Comparison of ENCODE assay signal across 9 mouse cellular contexts in genomic region chr5:120251697-120252401, GRCm38 (mm10).
A peak's percentile ranks its signal among the peaks of the same experiment; 100 is the strongest.
DNase-seq lines count a peak whose midpoint lies in the region; ATAC-seq lines count a peak whose summit lies in the region.
"Had no signal": no experiment of that assay in that cellular context is flagged by ENCODE, and none has a peak within 500 bp of the region (broad histone marks: within the 10 kb centered on the region; RNA-seq: fewer than 3 reads in every experiment).

No protein-coding gene starts in this region.

- DNase-seq in kidney, postnatal 25 days = no peak
- DNase-seq in forebrain, embryonic 11.5 days (ENCODE audit: low spot score) = no peak
- DNase-seq in left cerebral cortex, postnatal 4 days = peak; percentile 56
- DNase-seq in thymus, postnatal 4 days = no peak
- no peak for DNase-seq in thymus, adult 18-20 months
- DNase-seq: gastrocnemius, postnatal 14 days had no signal

- H3K4me3 ChIP-seq in kidney, embryonic 15.5 days (replicated peaks) = 0 out of 2 replicates have a peak overlapping the region, but pooled peaks have one; percentile 25
- H3K4me3 ChIP-seq in forebrain, embryonic 11.5 days (ENCODE audit: low read depth, low read length) = no peak overlapping the region
- H3K4me3 ChIP-seq in neural tube, embryonic 14.5 days (ENCODE audit: low read depth, low read length) = 0 out of 2 replicates have a peak overlapping the region, but pooled peaks have one; percentile 9

- H3K4me1 ChIP-seq in kidney, embryonic 15.5 days = peaks cover 12% of the 10 kb centered on the region
- no peaks in the 10 kb centered on the region; the same call in 1 of the 2 replicates for H3K4me1 ChIP-seq in forebrain, embryonic 11.5 days (replicated peaks; ENCODE audit: control insufficient read depth, insufficient read depth, low read length)
- peaks cover 12% of the 10 kb centered on the region for H3K4me1 ChIP-seq in neural tube, embryonic 14.5 days (ENCODE audit: control insufficient read depth, insufficient read depth, low read length)

- H3K27me3 ChIP-seq in kidney, embryonic 15.5 days = peaks cover 63% of the 10 kb centered on the region
- peaks cover 13% of the 10 kb centered on the region for H3K27me3 ChIP-seq in forebrain, embryonic 11.5 days (ENCODE audit: control insufficient read depth, insufficient read depth, low read length)
- H3K27me3 ChIP-seq in neural tube, embryonic 14.5 days (ENCODE audit: control insufficient read depth, insufficient read depth, low read length) = no peaks in the 10 kb centered on the region

- peak overlapping the region; percentile 53 for H3K4me2 ChIP-seq in kidney, embryonic 15.5 days
- peak overlapping the region; percentile 43 for H3K4me2 ChIP-seq in forebrain, embryonic 11.5 days (ENCODE audit: low read depth, low read length, severe bottlenecking)
- peak overlapping the region; percentile 19; the same call in 1 of the 2 replicates for H3K4me2 ChIP-seq in neural tube, embryonic 14.5 days (ENCODE audit: low read depth, low read length)

- intact Hi-C loops in left cerebral cortex, postnatal 4 days (cut with DNase I) = no loop called here

- H3K9me3 ChIP-seq in kidney, embryonic 15.5 days (replicated peaks) = no peaks in the 10 kb centered on the region
- H3K9me3 ChIP-seq in forebrain, embryonic 11.5 days (ENCODE audit: control insufficient read depth, low read length) = no peaks in the 10 kb centered on the region
- no peaks in the 10 kb centered on the region for H3K9me3 ChIP-seq in neural tube, embryonic 14.5 days (ENCODE audit: control insufficient read depth, low read length)

- no peak overlapping the region for H3K9ac ChIP-seq in kidney, embryonic 15.5 days
- peak overlapping the region; percentile 5; the same call in 1 of the 2 replicates for H3K9ac ChIP-seq in forebrain, embryonic 11.5 days (ENCODE audit: low read length)
- H3K9ac ChIP-seq in neural tube, embryonic 14.5 days (replicated peaks; ENCODE audit: low read depth, low read length) = no peak overlapping the region; the same call in 1 of the 2 replicates

- WGBS in kidney, embryonic 15.5 days = 10% methylated on average over 22 of the region's 22 CpGs
- 19% methylated on average over 22 of the region's 22 CpGs for WGBS in forebrain, embryonic 11.5 days
- WGBS in neural tube, embryonic 14.5 days = 7% methylated on average over 22 of the region's 22 CpGs

- ATAC-seq in kidney, embryonic 15.5 days (replicated peaks; ENCODE audit: low FRiP score) = no peak
- no peak; the same call in 1 of the 2 replicates for ATAC-seq in forebrain, embryonic 11.5 days (replicated peaks; ENCODE audit: low FRiP score)
- ATAC-seq in neural tube, embryonic 14.5 days (ENCODE audit: low read depth) = peak; percentile 88
- ATAC-seq in erythroid progenitor cell, adult 5-6 weeks (replicated peaks; ENCODE audit: low FRiP score, poor library complexity, severe bottlenecking) = no peak

- H3K27ac ChIP-seq in kidney, embryonic 15.5 days = no peak overlapping the region
- no peak overlapping the region for H3K27ac ChIP-seq in forebrain, embryonic 11.5 days (ENCODE audit: low read depth, low read length)
- peak overlapping the region; percentile 81 for H3K27ac ChIP-seq in neural tube, embryonic 14.5 days (ENCODE audit: low read depth, low read length)

- no peaks in the 10 kb centered on the region for H3K36me3 ChIP-seq in kidney, embryonic 15.5 days
- H3K36me3 ChIP-seq in forebrain, embryonic 11.5 days (ENCODE audit: control insufficient read depth, insufficient read depth, low read length) = no peaks in the 10 kb centered on the region
- no peaks in the 10 kb centered on the region for H3K36me3 ChIP-seq in neural tube, embryonic 14.5 days (ENCODE audit: control insufficient read depth, insufficient read depth, low read length)
